Mouse (Mus musculus): ENCODE data around the gene Dusp7.

The Dusp7 gene

DNA sequence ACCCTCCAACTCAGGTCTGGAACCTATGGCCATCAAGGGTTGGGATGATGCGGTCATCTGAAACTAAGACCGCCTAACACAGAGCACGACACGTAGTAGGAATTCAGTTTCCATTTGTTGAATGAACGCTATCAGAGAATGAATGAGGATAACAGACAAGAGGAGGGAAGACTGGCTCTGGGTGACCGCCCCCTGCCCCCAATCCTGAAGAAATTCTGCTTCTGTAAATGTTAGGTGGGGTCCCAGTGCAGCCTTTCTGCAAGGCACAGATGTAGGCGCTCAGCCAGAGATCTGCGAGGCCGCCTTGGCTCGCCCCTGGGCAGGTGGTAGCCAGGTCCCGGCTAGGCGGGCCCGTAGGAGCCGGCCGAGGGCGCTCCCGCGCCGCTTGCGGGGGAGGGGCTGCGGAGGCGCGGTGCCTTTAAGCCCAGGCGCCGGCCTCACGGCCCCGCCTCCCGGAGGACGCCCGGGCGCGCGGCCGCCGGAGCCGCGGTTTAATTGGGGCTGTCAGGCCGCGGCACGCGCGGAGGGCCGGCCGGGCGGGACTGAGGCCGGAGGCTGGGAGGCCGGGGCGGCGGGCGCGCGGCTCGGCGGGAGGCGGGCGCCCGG, at the start of gene Dusp7:
Gene Dusp7 (plus strand): TSS at position 521 of the 606 bp plus-strand sequence.
- in situ Hi-C loops (cut with MseI, MboI): no loop called here

DNA sequence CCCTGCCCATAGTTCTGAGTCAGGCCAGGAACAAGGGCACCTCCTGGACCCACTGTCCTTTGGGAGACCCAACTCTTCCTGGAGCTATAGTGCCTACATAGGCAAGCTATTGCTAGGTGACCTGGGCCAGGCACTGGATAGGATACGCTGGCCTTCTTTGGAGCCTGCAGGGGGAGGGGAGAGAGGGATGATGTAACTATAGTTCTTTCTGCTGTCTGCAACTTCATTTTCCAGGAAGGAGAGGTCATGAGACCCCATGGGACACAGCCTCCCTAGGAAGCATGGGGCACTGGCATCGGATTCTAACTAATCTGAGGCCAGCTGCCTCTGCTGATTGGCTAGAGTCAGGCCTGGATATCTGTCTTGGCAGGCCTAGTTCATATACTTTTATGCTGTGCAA, 49.3 kb upstream of the Dusp7 start:
- in situ Hi-C loops (cut with MseI, MboI): no loop called here

DNA sequence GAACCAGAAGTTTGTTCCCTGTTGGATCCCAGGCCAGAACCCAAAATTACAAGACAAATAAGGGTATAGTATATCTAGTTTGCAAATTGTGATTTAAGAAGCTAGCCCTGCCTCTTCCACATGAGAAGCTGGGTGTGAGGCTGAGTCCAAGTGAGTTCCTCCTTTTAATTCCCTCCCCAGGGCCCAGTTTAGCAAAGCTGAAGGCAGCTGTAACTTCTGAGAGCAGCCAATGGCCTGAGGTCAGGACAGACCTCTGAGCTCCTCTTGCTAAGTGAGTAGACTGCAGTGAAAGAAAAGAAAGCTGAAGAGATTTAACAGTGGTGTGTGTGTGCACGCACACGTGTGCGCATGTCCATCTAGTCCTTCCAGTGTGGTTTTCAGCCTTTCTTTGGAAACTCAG, 45.9 kb upstream of the Dusp7 start:
- in situ Hi-C loops (cut with MseI, MboI): no loop called here

DNA sequence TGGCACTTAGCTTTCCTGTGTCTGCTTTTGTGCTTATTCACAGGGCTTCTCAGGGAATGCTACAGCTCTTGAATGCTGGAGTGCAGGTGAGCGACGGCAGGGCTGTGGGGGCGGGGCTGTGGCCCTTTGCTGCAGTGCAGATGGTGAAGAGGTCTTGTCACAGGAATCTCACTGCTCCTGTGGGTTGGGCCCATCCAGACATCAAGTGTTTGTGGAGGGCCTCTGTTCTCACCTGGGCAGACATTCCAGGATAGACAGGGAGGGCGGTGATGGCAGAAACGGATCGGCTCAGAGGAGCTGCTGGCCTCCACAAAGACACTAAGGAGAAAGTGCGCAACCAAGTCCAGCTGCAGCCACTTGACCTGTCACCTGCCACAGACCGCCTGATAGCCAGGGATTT, 42.2 kb upstream of the Dusp7 start:
- in situ Hi-C loops (cut with MseI, MboI): no loop called here

DNA sequence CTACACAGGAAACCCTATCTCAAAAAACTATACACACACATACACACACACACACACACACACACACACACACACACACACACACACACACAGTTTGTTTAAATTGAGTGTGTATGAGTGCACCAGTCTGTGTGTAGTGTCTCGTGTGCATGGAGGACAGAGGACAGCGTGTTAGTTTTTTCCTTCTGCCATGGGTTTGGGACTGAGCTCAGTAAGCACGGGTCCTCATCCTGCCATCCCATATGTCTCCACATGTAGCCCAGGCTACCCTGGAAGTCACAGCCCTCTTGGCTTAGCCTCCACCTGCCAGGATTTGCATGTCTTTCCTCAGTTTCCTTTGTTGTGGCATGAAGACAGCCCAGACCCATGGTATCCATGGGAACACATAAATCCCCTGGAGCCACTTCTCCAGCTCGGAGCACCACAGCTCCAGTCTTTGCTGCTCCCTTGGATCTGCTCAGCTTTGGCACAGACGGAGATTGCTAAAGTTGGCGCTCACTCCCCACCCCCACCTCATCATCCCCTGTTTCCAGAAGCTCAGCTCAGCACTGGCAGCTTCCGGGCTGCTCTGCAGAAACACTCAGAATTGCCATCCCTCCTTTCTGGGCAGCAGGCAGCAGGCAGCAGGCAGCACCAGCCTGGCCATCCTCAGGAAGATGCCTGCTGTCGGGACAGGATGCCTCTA, 41.2 kb upstream of the Dusp7 start:
- in situ Hi-C loops (cut with MseI, MboI): no loop called here

DNA sequence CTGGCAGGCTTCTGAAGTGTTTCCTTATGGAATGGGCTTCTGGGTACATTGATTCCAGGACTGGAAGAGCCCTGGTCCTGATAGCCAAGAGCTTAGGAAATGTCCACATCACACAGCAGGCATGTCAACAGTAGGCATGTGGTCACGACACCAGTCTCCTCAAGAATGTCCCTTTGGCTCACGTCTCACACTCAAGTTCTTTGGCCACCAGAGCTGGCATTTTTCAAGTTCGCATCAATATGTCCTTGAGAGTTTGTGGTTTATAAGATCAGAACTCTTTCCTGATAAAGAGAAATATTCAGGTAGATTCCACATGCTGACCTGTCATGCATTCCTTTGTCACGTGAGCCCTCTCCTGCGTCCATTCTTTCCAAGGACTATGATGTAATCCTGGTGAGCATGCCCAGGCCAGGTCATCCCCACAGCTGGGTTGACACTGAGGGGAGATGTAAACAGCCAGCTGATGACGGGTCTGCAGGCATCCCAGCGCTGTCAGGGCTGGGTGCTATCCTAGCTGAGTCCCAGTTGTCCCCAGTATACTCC, 40.3 kb upstream of the Dusp7 start:
- in situ Hi-C loops (cut with MseI, MboI): no loop called here

DNA sequence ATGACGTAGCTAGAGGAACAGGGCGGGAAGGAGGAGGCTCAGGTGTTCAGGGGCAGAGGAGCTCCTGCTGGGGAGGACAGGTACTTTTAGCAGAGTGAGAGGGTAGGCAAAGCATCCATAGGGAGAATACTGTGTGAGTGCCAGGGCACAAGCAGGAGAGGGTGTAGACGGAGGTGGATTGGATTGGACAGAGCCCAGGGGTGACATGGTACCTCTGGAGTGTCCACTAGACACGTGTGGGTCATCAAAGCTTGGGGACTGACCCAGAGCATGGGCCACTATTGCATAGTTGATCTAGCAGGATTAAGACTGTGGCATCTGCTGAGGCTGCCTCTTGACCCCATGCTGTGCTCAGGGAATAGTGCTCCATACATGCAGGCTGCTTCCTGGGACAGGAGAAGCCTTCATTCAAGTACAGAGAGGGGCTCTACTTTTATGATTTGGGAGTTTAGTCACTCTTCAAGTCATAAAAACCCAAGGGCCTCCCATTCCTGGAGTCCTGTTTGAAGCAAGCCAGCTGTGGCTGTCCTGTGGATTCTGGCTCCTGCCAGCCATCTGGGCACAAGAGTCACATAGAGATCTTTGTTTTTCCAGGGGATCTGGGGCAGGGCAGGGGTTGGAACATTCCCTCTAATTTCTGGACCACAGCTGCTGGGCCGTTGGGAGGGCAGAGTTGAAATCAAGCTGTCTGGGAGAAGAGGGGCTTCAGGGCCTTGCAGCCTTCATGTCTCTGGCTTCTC, 39.5 kb upstream of the Dusp7 start:
- in situ Hi-C loops (cut with MseI, MboI): no loop called here

DNA sequence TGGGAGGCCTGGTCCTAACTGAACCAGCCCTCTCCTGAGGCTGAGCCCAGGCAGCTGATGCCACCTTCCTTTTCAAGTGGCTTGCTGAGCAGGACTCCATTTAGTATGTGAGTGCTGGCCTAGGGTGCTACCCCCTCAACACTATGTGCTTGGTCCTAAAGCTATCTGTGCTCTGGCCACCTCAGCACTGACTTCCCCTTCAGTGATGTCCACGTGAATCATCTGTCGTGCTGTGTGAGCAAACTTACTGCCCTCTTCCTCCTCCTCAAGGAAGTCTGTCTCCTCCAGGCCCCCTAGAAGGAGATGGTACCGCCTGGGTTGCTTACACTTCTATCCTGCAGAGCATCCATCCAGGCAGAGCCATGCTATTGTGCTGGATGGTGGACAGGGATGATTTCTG, 35.7 kb upstream of the Dusp7 start:
- in situ Hi-C loops (cut with MseI, MboI): no loop called here

DNA sequence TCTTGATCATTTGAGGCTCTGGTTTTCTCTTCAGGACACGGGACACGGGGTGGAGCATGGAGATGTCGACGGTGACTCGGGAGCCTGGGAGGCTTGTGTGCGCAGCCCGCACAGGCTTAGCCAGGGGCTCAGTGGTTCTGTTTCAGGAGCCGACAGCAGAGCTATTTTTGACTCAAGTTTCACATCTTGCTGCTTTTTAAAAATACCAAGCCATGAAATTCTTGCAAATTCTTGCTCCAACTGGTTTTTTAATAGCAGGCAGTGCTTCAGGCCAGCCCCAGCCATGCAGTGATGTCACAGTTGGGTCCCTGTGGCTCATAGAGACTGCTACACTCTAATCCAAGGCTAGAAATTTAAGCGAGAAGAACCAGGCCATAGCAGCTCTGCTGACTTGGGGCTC, 30.8 kb upstream of the Dusp7 start:
- in situ Hi-C loops (cut with MseI, MboI): no loop called here

DNA sequence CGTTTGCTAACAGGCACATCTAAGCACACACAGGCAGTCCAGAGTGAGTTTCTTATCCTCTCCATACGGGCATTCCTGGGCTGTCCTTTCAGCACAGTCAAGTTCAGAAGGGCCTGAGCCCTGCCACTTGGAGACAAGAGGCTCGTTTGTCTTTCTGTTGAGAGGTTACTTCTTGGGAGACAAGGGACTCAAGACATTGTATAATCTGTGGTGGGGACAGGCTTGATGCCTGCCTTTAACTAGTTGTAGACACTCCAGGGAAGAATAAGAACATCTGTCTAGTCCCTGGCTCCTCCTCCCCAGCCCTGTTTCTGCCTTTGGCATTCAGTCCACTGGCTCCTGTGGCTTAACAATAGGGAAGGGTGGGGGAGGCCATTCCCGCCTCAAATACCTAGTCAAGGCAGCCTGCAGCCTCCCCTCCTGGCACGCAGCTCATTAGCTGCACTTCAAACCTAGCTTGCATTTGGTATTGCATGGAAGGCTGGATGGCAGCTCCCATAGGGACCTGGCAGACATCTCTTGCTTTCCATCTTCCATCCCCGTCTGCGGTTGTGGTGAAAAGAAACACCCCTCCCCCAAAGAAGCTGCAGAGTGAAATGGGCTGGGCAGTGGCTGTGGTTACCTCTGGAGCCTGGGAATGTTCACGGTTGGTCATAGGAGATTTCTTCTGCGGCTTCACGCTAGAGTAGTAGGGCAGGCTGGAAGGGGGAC, 29.8 kb upstream of the Dusp7 start:
- in situ Hi-C loops (cut with MseI, MboI): no loop called here

DNA sequence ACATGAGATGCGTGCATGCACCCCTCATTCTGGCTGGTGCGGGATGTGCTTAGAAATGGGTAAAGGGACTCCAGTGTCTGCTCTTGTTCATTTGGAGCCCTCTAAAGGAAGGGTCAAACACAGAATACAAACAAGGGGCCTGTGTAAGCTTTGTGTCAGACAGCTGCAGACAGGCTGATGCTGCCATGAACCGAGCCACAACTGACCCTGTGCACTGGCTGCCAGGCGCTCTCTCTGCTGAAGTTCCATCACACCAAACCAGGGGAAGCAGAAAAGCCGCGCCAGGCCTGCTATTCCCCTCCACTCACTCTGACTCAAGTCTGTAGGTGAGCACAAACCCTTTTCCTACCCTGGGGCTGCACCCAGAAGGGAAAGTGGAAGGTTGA, 29.3 kb upstream of the Dusp7 start:
- in situ Hi-C loops (cut with MseI, MboI): no loop called here

DNA sequence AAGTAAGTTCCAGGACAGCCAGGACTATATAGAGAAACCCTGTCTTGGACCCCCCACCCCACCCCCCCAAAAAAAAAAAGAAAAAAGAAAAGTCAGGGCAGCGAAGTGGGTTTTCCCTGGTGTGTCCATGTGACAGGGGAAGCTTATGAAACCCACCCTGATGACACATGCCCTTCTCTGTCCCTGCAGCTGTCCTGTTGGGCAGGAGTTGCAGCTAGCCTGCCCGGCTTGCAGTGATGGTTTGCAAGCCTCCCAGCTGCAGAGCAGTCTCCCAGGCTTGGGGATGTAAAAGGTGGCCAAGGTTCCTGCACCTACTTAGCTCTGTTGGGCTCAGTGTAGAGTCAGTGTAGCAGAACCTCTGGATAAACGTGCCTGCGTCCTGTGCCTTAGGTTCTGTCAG, 28.7 kb upstream of the Dusp7 start:
- in situ Hi-C loops (cut with MseI, MboI): no loop called here

DNA sequence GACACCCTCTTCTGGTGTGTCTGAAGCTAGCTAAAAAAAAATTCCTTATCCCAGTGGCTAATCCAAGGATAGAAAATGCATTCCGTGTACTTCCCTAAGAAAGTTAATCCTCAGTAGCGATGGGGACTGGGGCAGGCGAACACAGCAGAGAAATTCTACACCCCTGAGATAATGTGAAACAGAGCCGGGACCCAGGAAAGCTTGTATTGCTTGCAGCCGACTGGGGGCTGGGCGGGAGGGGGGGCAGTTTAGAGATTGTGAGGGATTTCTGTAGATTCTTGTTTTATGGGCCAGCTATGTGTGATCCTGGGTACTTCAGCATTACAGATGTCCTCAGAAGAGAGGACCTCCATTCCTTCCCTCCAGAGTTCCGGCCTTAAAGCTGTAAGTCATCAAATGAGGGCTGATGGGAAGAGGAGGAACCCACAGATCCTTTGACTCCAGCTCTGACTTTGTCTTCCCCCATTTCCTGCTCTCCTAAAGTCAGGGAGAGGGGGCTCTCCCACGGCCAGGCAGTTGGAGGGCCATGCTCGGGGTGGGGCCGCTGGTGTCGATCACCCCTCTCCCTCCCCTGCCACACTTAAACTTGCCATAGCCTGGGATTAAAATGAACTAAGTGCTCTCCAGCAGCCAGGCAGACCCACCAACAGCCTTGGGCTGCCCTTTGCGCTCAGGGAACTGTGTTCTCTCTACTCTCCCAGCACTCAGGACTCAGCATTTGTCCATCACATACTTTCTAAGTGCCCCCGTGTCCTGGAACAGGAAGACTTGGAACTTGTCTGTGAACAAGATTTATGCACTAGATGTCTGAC, 27.7 kb upstream of the Dusp7 start:
- in situ Hi-C loops (cut with MseI, MboI): no loop called here

DNA sequence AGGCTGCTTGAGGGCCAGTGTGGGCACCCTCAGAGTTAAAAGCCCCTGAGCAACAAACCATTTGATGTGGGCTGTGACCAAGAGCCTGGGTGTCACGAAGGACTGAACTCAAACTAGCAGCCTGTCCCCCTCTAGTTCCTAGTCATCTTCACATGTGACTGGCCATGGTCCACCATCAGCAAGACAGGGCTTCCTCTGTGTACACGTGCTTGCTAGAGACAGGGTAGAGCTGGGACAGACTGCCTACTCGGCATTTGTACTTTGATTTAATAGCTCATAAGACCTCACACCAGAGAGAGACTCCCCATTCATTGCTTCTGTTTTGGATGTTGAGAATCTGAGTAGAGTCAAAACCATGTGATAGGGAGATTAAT, 27.1 kb upstream of the Dusp7 start:
- in situ Hi-C loops (cut with MseI, MboI): no loop called here

DNA sequence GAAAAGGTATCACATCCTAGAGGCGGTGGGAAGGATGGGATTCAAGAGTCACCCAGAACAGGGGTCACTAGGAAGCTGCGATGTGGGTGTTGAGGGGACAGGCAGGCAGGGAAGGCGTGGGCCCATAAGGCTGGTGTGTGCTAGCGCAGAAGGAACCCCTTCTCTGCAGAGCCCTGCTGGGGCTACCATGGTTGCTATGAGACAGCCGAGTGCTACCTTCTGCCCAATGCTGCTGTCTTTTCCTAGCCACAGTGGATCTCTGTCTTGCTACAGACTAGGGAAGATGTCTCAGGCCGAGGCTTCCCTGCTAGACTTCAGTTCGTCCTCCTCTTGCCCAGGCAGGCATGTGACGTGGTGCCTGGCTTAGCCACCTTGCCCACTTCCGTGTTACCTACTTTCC, 25.9 kb upstream of the Dusp7 start:
- in situ Hi-C loops (cut with MseI, MboI): no loop called here

DNA sequence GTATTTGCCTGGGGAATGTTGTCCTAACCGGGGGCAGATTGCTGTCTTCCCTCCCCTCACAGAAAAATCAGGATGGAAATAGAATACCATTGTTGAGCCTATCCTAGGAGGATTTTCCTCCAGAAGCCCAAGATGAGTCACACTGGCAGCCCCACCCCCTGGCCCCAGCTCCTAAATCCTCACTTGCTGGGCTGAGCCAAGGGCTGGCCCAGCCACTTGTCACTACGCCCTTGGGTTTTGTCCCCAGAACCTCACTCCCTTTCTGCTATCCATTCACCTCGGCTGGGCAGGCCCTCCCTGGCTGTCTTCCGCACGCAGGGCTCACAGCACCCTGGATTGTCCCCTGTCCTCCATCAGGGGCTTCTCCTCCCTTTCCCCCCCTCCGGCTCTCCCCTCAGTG, 23.3 kb upstream of the Dusp7 start:
- in situ Hi-C loops (cut with MseI, MboI): no loop called here

DNA sequence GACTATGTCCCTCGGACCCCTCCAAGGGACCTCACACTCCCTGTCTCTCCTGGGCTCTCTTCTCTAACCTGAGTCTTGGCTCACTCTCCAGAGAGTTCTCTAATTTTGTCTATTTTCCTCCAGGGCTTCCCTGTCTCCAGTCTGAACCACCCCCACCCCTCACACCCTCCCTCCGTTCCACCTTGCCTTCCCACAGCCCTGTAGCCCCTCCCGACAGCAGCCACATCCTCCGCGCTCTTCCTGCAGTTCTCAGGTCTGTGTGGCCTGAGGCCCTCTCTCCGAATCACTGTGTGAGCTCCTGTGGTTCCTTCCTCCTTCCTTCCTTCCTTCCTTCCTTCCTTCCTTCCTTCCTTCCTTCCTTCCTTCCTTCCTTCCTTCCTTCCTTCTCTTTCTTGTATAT, 22.8 kb upstream of the Dusp7 start:
- in situ Hi-C loops (cut with MseI, MboI): no loop called here

DNA sequence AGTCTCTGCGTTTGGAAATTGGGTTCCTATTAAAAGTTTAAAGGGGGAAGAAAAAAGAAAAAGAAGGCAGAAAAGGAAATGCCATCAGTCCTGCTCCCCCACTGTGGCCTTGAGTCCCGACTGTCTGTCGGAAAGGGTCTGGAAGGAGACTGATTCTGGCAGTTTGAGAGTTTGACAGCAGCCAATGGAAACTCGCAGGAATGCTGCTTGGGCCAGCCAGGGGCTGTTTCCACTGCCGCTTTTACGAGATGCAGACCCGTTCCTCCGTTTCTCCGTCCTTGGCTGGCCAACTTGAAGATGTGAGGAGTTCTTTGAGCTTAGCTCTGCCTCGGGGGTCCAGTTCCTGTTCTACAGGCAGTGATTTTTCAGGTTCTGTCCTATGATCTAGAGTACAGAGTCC, 20.2 kb upstream of the Dusp7 start:
- in situ Hi-C loops (cut with MseI, MboI): no loop called here

DNA sequence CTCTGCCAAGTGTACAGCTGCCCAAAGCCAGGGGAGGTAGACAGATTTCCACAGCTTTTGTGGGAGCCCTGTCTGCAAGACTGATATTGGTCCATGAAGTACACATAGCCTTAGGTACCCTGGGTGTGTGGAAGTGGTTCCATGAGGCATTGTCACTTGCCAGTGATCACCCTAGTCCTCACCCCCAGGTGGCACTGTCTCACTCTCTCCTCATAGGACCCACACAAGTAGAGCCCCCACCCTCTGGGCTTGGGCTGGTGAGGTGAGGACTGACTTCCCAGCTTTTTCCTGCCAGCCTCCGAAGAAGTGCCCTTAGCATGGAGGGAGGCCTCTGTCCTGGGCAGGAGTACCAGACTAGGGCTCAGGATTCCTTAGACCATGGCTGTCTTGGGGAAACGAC, 19.4 kb upstream of the Dusp7 start:
- in situ Hi-C loops (cut with MseI, MboI): no loop called here

DNA sequence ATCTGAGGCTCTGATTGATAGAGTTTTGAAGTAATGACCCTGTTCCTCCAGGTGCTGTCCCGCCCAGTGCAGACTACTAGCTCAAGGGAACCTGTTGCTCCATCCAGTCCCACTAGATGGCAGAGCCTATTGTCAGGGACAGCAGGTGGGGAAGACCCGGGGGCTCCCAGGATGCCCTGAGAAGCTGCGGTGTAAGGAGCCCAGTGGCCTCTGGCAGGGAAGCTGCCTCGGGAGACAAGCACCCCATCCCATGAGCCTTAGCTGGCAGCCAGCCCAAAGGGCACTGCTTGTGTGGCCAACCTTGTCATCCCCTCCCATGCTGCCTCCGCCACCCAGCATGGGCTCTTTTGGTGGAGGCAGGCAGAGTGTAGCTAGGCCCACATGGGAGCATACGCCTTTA, 17.3 kb upstream of the Dusp7 start:
- in situ Hi-C loops (cut with MseI, MboI): no loop called here

DNA sequence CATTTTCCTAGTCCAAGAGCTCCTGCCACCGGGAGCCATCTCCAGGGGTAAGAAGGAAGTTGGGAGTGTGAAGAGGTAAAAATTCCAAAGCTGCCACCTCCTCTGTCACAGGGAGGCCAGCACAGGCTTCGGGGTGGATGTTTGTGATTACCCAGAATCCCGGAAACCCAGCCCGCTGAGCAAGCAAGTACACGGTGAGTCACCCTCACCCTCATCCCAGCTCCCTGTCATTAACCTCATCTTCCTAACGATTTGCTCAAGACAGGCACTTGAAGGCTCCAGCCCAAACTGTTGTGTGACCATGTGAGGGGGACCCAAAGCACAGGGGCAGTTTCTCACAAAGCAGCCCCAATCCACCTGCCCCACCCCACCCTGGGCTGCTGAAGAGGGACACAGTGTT, 14.7 kb upstream of the Dusp7 start:
- in situ Hi-C loops (cut with MseI, MboI): no loop called here

DNA sequence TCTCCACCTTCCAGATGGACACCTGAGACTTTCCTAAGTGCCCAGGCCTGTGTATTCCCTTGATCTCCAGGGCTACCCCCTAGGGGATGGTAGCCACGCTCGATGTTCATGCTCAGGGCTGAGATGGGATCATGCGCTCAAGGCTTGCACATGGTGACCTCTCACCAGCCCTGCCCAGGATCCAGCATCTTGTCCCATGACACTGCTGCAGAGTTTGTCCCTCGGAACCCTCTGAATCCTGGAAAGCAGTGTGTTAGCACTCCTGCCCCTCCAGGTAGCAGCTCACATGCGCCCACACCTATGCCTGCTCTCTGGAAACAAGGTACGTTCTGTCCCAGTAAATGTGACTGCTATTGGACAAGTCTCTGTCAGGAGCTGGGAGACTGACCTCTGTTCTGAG, 13.6 kb upstream of the Dusp7 start:
- in situ Hi-C loops (cut with MseI, MboI): no loop called here

Data from mouse trophoblast stem cell (cell line).